Mouse (Mus musculus) lung, postnatal 25 days (tissue): Measurements from ENCODE around the gene Tmprss6.

ENCODE experiments used
- DNase-seq: peaks from one replicate; pipeline ENCODE4 v3.0.0; 2022; ENCODE audit warnings: low spot score

The Tmprss6 gene

DNA sequence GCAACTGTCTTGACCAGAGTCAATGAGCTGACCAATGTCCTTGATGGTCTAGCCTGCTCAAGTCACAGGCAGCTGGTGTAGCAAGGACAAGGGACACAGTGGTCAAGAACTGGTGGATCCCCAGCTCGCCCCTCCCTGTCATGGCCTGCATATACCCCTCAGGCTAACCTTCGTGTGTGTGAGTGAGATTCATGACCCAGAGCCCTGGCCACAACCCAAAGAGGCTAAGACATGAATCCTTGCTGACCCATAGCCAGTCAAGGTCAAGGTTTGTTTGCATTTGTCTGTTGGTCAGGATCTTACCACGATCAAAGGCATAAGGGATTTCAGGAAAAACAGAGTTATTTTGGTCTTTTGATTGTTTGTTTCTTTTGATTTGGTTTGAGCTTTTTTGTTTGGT, 14.1 kb upstream of the Tmprss6 start:
- no peak for DNase-seq

DNA sequence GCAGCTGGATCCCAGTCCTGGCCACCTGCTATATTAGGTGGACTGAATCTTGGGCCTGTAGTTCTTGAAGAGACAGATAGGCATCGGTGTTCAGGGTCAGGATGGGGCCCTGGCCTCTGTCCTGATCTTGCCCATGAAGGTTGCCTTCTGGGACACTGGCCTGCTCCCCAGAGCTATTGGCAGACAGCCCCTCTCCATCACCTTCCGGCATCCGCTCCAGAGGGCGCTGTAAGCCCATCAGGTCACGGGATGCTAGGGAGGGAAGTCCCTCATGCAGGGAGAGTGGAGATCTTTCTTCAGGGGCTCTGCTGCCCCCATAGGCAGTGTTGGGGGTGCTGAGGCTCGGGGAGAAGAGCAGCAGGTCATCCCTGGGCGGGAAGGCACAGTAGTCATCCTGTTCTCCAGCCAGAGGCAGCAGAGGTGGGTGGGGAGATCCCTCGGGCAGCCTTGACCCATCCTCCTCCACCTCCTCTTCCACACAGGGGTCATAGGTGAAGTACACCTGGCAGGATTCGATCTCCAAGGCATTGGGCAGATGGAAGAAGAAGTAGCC, 13.1 kb upstream of the Tmprss6 start:
- DNase-seq, result no peak

DNA sequence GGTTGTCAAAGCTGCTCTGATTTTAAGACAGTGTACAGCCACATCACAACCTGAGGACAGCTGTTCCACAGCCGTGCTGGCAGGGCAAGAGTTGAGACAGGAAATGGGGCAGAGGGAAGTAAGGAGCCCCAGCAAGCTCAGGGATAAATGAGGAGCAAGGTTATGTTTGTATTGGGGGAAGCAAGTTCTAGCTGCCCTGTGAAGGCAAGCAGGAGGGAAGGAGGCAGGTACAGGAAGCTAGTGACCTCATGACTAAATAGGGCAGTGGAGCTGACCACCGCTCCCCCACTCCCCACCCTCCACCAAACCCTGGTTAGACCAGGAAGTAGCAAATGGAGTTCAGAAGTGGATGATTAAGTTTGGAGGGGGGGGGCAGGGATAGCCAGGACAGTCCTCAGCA, 12.6 kb upstream of the Tmprss6 start:
- no peak for DNase-seq

DNA sequence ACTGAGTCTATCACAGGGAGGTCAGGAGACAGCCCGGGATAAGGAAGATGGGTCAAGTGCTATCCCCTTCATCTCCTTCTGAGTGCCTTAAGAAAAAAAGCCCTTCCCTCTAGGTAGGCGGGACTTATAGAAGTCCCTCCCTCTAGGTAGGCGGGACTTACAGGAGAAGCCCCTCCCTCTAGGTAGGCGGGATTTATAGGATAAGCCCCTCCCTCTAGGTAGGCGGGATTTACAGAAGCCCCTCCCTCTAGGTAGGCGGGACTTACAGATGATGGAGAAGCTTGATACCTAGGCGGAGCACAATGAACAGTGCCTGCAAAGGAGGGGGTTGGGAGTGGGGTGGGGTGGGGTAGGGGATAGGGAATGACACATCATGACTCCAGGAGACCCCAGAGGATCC, 11.7 kb upstream of the Tmprss6 start:
- no peak for DNase-seq

DNA sequence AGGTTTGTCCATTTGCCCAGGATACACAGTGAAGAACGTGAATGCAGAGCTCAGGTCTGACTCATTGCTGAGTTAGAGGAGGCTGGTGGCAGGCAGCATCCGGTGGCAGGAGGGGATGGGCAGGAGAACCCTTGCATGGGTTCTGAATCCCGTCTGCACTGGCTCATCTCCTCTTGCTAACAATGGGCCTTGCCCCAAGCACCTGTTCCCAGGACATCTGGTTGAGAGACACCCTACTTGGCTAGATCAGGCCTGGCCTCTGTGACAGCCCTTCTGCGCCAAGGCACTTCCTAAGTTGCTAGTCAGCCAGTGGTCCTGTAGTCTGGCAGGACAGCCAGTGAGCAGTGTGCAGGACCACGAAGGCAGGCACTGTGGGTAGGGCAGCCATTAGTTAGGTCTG, 11.0 kb upstream of the Tmprss6 start:
- DNase-seq, result no peak

DNA sequence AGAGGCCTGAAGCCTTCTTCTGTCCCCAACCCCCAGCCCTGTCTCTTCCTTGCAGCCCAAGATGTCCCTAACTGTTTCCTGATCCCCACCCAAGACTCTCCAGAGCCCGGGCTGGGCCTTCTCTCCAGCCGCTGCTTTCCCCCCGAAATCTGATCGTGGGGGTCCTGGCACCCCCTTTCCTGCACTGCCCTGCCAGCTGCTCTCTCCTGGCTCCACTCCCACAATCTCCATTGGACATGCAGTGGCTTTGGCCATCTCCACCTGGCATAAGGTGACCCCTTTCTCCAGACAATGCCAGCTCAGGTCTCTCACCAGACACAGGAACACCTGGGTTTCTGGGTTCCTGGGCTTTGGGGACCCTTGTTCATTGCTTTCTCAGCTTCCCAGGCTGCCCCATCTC, 9.6 kb upstream of the Tmprss6 start:
- DNase-seq, result no peak

DNA sequence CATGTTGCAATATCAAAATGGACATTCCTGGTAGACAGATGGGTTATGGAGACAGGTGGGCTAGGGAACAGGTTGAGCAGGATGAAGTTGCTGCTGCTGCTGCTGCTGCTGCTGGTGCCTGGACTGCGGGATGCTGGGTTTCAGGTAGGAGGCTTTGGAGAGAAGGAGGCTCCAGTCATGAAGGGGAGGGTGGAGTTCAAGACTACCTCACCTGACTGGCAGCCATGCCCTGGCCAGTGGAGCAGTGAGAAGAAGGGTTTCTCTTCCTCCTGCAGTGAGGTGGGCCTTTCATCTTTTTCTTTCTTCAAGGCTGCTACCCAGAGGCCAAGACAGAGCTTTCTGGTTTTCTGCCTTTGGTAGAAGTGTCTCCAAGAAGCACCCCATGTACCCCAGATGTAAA, 8.4 kb upstream of the Tmprss6 start:
- DNase-seq, result no peak

DNA sequence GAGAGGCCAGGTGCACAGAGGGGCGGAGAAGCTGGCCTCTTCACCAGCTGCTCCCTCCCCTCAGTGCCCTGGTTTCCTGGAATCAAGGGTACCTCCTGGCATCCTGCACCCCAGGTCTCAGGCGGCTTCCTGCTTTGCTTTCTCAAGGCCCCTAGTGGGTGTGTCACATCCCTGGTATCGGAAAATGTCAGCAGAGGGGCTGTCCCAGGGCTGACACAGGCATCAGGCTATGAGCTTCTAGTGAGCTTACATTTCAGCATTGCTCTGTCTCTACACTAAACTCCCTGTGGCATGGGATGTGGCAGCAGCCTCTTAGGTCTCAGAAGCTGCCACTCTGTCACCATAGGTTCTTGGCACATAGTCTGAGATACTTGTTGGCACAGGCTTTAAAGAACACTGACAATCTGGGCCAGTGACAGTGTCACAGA, 7.2 kb upstream of the Tmprss6 start:
- DNase-seq, result no peak

DNA sequence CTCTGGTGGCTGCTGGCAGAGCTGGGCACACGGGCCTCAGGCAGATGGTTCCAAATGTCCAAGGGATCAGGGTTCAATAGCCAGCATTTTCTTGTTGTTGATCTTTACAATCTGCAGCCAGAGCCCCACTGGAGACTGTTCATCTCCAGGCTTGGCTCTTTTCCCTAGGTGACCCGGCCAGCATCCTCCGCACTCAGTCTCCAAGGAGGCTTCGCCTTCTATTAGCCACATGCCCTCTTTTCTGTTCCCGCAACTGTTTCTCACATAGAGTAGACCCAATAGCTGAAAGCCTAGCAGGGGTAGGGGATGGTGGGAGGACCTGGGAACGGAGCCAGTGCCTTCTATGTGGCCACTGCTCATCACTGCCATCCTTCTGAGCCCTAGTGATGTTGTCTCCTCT, 5.0 kb upstream of the Tmprss6 start:
- no peak for DNase-seq

DNA sequence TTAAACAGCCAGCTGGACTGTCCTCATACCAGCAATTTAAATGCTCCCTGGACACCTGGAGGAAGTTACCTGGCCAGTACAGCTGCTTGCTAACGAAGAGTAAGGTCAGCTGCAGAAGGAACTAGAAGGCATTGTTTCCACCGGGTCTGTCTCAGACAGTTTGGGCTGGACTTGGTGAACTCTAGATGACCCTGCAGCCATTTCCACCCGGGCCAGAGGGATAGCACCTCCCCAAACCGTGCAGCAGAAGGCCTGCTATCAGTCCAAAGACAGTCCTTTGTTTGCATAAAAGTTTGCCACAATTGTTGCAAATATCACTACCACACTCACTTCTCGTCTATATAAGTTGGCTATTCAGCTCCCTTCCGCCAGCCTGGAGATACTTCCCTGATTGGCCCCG, 3.5 kb upstream of the Tmprss6 start:
- DNase-seq, result no peak

DNA sequence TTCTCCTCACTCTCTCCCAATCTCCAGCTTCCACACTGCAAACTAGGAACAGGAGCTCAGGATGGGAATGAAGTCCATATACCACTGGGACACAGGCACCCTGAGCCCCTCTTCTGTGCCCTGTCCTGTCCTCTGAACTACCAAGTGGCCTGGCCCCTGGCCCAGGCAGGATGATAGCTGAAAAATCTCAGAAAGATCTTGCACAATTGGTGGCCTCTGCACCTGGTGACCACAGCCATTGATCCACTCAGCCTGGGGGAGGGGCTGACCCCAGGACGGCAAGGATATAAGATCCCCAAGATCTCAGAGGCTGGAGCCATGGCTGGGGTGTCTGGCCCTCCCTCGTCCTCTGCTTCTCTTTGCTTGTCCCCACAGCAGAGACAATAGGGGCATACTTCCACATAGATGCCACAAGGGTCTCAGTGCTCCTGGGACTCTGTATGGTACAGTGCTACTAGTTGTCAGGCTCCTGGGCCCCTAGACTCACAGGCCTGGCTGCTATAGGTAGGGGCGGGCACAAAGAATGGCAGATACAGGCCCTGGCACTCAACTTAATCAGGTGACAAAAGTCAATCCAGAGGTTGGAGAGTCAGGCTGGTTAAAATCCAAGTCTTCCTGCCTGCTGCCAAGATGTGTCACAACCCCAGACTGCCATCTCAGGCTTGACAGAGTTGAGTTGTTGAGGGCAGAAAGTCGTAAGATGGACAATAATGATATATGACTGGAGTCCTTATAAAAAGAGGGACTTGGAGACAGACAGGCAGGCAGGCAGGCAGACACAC, 2.3 kb upstream of the Tmprss6 start:
- no peak for DNase-seq

DNA sequence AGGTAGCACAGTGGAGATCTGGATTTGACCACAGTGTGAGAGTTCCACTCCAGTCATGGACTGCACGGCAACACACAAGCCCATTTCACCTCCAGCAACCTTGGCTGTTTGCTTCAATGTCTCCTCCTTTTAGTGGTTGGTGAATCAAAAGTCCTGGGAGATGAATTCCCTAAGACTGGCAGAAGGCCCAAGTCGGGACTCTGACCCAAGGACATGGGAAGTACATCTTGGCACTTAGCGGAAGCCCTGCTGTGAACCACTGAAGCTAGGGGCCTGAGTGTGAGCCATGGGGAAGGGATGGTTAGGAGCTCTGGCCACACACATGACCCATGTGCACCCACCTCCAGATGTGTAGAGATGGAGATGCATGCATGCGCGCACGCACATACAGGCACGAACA, 864 bp downstream of the Tmprss6 start:
- no peak for DNase-seq

DNA sequence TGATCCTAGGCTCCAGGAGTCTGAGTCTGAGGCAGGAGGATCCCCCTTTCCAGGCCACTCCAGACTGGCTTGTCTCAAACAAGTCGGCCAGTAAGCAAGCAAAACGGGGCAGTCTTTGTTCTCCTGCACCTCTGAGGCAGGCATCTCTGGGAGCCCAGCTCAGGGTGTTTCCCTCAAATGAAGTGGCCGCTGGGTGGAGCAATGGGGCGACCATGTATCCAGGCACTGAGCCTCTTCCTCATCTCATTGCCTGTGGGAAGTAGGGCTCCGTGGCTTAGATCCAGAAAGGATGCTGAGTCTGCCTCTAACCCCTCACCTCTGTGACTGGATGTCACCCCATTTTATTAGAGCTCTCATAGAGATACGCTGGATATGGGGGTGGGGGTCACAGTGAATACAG, 1.6 kb downstream of the Tmprss6 start:
- DNase-seq, result no peak

DNA sequence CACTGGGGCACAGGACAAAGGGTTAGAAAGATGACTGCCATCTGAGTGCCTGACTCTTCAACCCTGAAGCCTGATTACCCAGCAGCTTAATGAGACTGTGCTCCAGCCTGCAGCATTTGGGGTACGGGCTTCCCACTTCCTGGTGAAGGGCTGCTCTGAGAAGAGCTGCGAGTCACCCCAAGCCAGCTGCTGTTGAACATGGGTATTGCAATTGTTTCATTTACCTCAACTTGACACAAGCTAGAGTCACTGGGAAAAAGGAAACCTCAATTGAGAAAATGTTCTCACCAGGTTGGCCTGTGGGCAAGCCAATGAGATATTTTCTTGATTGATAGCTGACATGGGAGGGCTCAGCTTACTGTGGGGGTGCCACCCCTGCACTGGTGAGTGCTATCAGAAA, 5.5 kb downstream of the Tmprss6 start:
- DNase-seq, result no peak

DNA sequence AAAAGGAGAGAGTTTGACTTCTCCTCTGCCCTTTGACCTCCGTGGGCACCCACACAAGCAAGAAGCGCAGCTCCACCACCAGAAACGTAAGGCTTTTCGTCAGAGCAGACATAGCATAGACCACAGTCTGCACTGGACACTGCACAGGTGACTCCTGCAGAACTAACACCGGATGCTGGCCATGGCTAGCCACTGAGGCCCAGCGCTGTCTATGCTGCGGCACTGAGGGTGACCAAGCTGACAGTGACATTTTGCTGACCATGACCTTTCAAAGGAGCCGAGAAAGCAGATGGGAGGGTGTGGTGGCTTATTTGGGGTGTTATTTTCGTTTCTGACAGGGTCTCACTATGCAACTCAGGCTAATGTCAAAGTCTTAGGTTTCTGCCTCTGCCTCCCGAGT, 11.2 kb downstream of the Tmprss6 start:
- no peak for DNase-seq

DNA sequence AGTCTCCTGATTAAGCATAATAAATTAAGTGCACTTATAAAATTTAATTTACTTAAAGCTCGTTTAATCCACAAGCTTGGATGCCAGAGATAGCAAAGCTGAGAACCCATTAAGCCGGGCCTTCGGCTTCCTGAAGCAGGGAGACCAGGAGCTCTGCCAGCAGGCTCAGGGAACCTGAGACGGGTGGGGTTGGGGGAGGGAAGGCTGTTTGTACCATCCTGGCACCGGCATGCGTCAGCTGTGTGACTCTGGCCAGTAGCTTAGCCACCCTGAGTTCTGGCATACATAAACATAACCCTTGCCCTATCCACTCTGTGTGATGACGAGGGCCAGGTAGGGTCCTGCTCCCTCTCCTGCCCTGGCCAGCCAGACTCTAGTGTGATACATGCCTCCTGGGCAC, 12.4 kb downstream of the Tmprss6 start:
- no peak for DNase-seq

DNA sequence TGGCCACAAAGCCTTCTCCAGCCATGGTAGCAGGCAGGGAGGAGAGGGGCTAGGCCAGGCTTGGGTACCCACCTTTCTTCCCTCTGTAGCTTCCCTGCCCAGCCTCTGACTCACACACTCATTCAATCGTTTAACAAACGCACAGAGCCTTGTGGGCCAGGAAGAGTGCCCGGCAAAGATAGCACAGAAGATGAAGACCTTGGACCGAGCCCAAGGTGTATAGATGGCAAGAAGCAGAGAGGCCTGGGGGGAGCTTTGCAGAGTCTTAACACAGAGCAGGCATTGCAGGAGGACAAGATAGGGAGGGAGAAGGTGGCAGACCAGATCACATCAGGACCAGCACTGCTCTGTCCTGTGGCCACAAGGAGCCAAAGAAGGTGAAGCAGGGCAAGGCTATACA, 13.3 kb downstream of the Tmprss6 start:
- no peak for DNase-seq

DNA sequence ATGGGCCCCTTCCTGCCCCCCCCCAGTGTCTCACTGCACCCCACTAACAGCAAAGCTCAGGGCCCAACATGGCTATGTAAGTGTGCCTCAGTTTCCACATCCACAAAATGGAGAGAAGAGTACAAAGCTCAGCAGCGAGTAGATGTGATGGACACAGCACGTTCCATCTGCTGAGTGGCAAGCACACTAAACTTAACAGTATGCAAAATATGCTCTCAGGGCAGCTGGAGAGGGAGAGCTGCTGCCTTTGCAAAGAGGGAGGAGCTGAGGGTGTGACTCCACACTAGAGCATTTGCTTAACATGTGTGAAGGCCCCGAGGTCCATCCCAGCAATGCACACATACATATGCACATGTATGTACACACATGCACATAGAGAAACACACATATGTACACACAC, 15.5 kb downstream of the Tmprss6 start:
- DNase-seq, result no peak

DNA sequence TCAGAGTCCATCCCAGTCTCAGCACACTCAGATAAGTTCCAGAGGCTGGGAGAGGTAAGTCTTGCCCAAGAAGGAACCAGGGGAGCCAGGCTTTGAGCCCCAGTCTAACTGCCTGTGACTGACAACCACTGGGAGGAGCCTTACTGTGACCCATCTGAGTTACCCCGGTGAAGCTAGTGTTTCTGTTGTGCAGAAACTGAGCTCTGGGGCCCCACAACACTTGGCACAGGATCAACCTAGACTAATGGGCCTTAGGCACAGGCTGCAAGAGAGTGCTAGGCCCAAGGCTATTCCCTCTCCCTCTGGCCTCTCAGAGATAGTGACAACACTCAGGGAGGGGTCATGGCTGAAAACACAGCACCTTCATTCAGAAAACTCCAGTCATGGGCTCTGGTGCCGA, 17.2 kb downstream of the Tmprss6 start:
- no peak for DNase-seq

DNA sequence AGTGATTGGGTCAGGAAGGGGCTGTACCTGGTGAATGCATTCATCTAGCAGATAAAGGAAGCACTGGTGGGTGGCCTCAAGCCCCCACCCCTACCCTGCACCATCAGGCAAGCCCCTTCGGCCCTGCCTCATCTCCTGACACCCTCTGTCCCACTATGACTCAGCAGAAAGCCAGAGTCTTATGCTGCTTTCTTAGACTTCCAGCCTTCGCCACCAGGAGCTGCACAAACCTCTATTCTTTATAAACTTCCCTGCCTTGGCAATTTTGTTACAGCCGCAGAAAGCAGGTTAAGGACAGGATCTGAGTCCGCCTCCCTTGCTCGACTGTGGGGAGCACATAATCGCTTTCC, 18.0 kb downstream of the Tmprss6 start:
- no peak for DNase-seq

DNA sequence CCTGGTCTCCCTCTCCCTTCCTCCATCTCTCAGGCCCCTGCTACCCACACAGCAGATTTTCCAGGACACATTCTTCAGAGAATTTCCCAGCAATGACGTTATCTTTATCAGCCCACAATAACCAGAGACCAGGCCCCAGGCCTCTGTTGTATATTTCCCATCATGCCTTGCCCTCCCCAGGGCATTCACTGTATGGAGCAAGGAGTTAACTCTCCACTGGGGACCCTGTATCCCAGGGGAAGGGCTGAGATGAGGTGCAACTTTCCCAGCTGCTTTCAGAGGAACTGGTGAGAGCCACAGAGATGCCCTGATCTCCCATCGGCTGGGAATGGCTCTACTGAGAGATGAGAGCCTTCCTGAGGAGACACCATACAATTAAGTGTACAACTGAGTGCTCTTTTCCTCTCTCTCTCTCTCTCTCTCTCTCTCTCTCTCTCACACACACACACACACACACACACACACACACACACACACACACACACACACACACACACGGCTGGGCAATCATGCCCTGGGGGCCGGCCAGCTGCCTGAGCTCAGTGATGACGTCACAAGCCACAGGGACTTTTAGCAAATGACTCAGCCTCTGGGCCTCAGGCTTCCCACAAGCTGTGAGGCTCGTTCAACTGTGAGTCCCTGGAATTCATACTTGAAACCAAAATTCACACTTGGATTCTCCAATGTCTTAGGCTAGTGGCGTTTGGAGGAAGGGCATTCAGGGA, 18.6 kb downstream of the Tmprss6 start:
- peak; percentile 37 for DNase-seq

DNA sequence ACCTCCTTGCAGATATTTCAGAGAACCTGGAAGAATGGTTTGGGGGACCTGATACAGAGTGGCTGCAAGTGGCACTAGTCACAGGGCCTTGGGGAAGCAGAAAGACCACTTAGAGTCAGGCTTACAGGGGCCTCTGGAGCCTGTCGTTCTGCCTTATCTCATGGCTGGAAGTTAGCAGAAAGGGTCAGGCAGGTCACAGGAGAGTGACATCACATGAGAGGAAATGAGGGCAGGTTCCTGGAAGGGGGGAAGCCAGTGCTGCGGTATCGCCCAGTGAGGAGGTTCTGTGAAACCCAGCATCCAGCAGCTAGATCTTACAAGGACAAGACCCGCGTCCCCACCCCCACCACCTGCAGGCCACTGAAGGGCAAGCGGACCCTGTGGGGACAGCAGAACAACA, 19.3 kb downstream of the Tmprss6 start:
- peak; percentile 17 for DNase-seq

DNA sequence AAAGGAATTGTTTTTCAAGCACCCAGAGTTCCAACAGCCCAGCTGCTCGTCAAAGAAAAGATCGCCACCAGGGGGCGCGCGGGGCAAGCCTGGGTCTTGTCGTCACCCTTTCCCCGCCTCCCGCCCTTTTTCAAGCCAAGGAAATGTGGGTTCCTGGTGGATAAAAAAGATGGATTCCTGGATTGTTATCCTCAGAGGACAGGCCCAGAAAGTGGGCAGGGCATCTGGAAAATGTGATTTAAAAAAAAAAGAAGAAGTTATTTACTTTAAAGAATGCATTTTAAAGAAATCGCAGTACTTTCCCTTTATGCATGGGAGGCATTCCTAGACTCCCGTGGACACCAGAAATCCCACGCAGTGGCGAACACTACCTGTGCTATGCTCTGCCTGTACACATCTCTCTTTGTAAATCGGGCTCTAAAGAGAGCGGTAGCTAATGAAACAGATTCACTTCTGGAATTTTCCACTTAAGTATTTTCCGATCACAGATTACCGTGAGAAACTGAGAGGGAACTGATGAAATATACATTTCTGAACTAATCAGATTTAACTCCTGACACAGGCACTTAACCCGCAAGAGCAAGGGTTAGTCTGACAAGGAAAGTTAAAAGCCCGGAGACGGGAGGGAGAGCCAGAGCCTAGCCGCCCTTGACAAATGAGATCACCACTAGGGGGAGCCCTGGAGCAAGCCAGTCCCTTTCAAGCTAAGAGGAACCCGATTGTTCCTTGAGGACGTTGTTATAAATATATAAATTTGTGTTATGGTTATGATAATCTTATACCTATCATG, 20.5 kb downstream of the Tmprss6 start:
- peak; percentile 94 for DNase-seq
